Mouse (Mus musculus): Measurements from ENCODE around the gene Cd22. TPM values are rescaled to one million over a fixed set of nuclear protein-coding genes. Genes with fewer than 3 reads are reported as not detected.
"Not testable (repeated sequence)": the region's sequence is repeated elsewhere in the genome, so short reads cannot be mapped to it uniquely, and the experiment has no call there.

Cd22 gene
- total and polyA plus RNA-seq, 3 experiments, result 0.22 TPM; not detected in 2

GRCm38 (mm10) chr7:30837277-30837676 lies 42.9 kb downstream of the Cd22 start:
- Histone ChIP-seq H3K4me3 (ENCODE audit: low read depth, low read length) (no peak overlapping the region), H3K27me3 (ENCODE audit: insufficient read depth, low read length) (peaks cover 4% of the 10 kb centered on the region; the same call in 1 of the 2 replicates), H3K36me3 (replicated peaks) (no peaks in the 10 kb centered on the region), H3K9me3 (replicated peaks) (no peaks in the 10 kb centered on the region), H3K4me1 (ENCODE audit: insufficient read depth, low read depth, low read length) (peaks cover 14% of the 10 kb centered on the region)
- DNase-seq (ENCODE audit: low spot score) (no peak), ATAC-seq (ENCODE audit: extremely low read depth, insufficient number of reproducible peaks, low FRiP score, poor library complexity, severe bottlenecking) (no peak)
- TF ChIP-seq TAL1 (conservative IDR thresholded peaks at IDR 0.05; ENCODE audit: low read depth, low read length) (no peak), CTCF (IDR thresholded peaks at IDR 0.05; ENCODE audit: low read depth, low read length) (no peak), GATA2 (IDR thresholded peaks at IDR 0.05; ENCODE audit: borderline replicate concordance, low read depth, low read length) (no peak), POLR2AphosphoS5 (IDR thresholded peaks at IDR 0.05; ENCODE audit: insufficient replicate concordance, low read depth, low read length) (no peak), GATA1 (IDR thresholded peaks at IDR 0.05; ENCODE audit: borderline replicate concordance, low read length) (no peak)

GRCm38 (mm10) chr7:30832684-30833083 lies 47.5 kb downstream of the Cd22 start:
- not testable (repeated sequence) for H3K36me3 ChIP-seq (replicated peaks); DNase-seq (ENCODE audit: low spot score); H3K4me1 ChIP-seq (ENCODE audit: insufficient read depth, low read depth, low read length); H3K9me3 ChIP-seq (replicated peaks); ATAC-seq (ENCODE audit: extremely low read depth, insufficient number of reproducible peaks, low FRiP score, poor library complexity, severe bottlenecking); H3K4me3 ChIP-seq (ENCODE audit: low read depth, low read length); H3K27me3 ChIP-seq (ENCODE audit: insufficient read depth, low read length)

- Histone ChIP-seq H3K4me3 (ENCODE audit: low read depth, low read length) (no peak overlapping the region), H3K27me3 (ENCODE audit: insufficient read depth, low read length) (no peaks in the 10 kb centered on the region)
- ATAC-seq (ENCODE audit: extremely low read depth, insufficient number of reproducible peaks, low FRiP score, poor library complexity, severe bottlenecking), result no peak
Observed at GRCm38 (mm10) chr7:30832261-30832660, 47.9 kb downstream of the Cd22 start.

GRCm38 (mm10) chr7:30829428-30829827 lies 50.7 kb downstream of the Cd22 start:
- H3K9me3 ChIP-seq (replicated peaks), result no peaks in the 10 kb centered on the region
- no peak for DNase-seq (ENCODE audit: low spot score)

More at GRCm38 (mm10) chr7:30832261-30832660, 47.9 kb downstream of the Cd22 start:
- DNase-seq (ENCODE audit: low spot score), result no peak
- no peaks in the 10 kb centered on the region for H3K36me3 ChIP-seq (replicated peaks)
- no peak for TF ChIP-seq CTCF (IDR thresholded peaks at IDR 0.05; ENCODE audit: low read depth, low read length)
- TF ChIP-seq GATA1 (IDR thresholded peaks at IDR 0.05; ENCODE audit: borderline replicate concordance, low read length), result no peak
- TF ChIP-seq TAL1 (conservative IDR thresholded peaks at IDR 0.05; ENCODE audit: low read depth, low read length), result no peak
- TF ChIP-seq POLR2AphosphoS5 (IDR thresholded peaks at IDR 0.05; ENCODE audit: insufficient replicate concordance, low read depth, low read length), result no peak
- no peak for TF ChIP-seq GATA2 (IDR thresholded peaks at IDR 0.05; ENCODE audit: borderline replicate concordance, low read depth, low read length)
- H3K4me1 ChIP-seq (ENCODE audit: insufficient read depth, low read depth, low read length), result peaks cover 5% of the 10 kb centered on the region
- H3K9me3 ChIP-seq (replicated peaks), result no peaks in the 10 kb centered on the region

GRCm38 (mm10) chr7:30828871-30829270 lies 51.3 kb downstream of the Cd22 start:
- H3K36me3 ChIP-seq (replicated peaks); H3K4me3 ChIP-seq (ENCODE audit: low read depth, low read length); H3K4me1 ChIP-seq (ENCODE audit: insufficient read depth, low read depth, low read length); H3K27me3 ChIP-seq (ENCODE audit: insufficient read depth, low read length); DNase-seq (ENCODE audit: low spot score); H3K9me3 ChIP-seq (replicated peaks); ATAC-seq (ENCODE audit: extremely low read depth, insufficient number of reproducible peaks, low FRiP score, poor library complexity, severe bottlenecking): not testable (repeated sequence)

More at GRCm38 (mm10) chr7:30829428-30829827, 50.7 kb downstream of the Cd22 start:
- H3K27me3 ChIP-seq (ENCODE audit: insufficient read depth, low read length), result no peaks in the 10 kb centered on the region
- ATAC-seq (ENCODE audit: extremely low read depth, insufficient number of reproducible peaks, low FRiP score, poor library complexity, severe bottlenecking), result no peak
- no peaks in the 10 kb centered on the region for H3K36me3 ChIP-seq (replicated peaks)
- no peak for TF ChIP-seq POLR2AphosphoS5 (IDR thresholded peaks at IDR 0.05; ENCODE audit: insufficient replicate concordance, low read depth, low read length)
- no peak for TF ChIP-seq CTCF (IDR thresholded peaks at IDR 0.05; ENCODE audit: low read depth, low read length)
- TF ChIP-seq GATA2 (IDR thresholded peaks at IDR 0.05; ENCODE audit: borderline replicate concordance, low read depth, low read length), result no peak
- TF ChIP-seq TAL1 (conservative IDR thresholded peaks at IDR 0.05; ENCODE audit: low read depth, low read length), result no peak
- TF ChIP-seq GATA1 (IDR thresholded peaks at IDR 0.05; ENCODE audit: borderline replicate concordance, low read length), result no peak
- H3K4me3 ChIP-seq (ENCODE audit: low read depth, low read length), result no peak overlapping the region
- H3K4me1 ChIP-seq (ENCODE audit: insufficient read depth, low read depth, low read length), result peaks cover 5% of the 10 kb centered on the region

GRCm38 (mm10) chr7:30826660-30827059 lies 53.5 kb downstream of the Cd22 start:
- H3K4me1 ChIP-seq (ENCODE audit: insufficient read depth, low read depth, low read length), result peaks cover 5% of the 10 kb centered on the region
- no peaks in the 10 kb centered on the region for H3K36me3 ChIP-seq (replicated peaks)
- H3K9me3 ChIP-seq (replicated peaks), result no peaks in the 10 kb centered on the region
- no peak overlapping the region for H3K4me3 ChIP-seq (ENCODE audit: low read depth, low read length)
- ATAC-seq (ENCODE audit: extremely low read depth, insufficient number of reproducible peaks, low FRiP score, poor library complexity, severe bottlenecking), result no peak
- peaks cover 5% of the 10 kb centered on the region; the same call in 1 of the 2 replicates for H3K27me3 ChIP-seq (ENCODE audit: insufficient read depth, low read length)
- no peak for DNase-seq (ENCODE audit: low spot score)
- TF ChIP-seq GATA2 (IDR thresholded peaks at IDR 0.05; ENCODE audit: borderline replicate concordance, low read depth, low read length), result no peak
- TF ChIP-seq POLR2AphosphoS5 (IDR thresholded peaks at IDR 0.05; ENCODE audit: insufficient replicate concordance, low read depth, low read length), result no peak
- TF ChIP-seq TAL1 (conservative IDR thresholded peaks at IDR 0.05; ENCODE audit: low read depth, low read length), result no peak
- no peak for TF ChIP-seq CTCF (IDR thresholded peaks at IDR 0.05; ENCODE audit: low read depth, low read length)
- TF ChIP-seq GATA1 (IDR thresholded peaks at IDR 0.05; ENCODE audit: borderline replicate concordance, low read length), result no peak

GRCm38 (mm10) chr7:30824306-30824705 lies 55.8 kb downstream of the Cd22 start:
- DNase-seq (ENCODE audit: low spot score) (no peak), ATAC-seq (ENCODE audit: extremely low read depth, insufficient number of reproducible peaks, low FRiP score, poor library complexity, severe bottlenecking) (no peak)
- no peak for TF ChIP-seq GATA1 (IDR thresholded peaks at IDR 0.05; ENCODE audit: borderline replicate concordance, low read length)
- Histone ChIP-seq H3K4me3 (ENCODE audit: low read depth, low read length) (no peak overlapping the region), H3K4me1 (ENCODE audit: insufficient read depth, low read depth, low read length) (peaks cover 1% of the 10 kb centered on the region; the same call in 1 of the 2 replicates), H3K9me3 (replicated peaks) (no peaks in the 10 kb centered on the region), H3K27me3 (ENCODE audit: insufficient read depth, low read length) (peaks cover 15% of the 10 kb centered on the region; the same call in 1 of the 2 replicates), H3K36me3 (replicated peaks) (no peaks in the 10 kb centered on the region)
